Mouse (Mus musculus) lung, adult 18-20 months (tissue): Measurements from ENCODE around the gene Auts2.
A peak's percentile ranks its signal among the peaks of the same experiment; 100 is the strongest.

ENCODE experiments used
- DNase-seq, 2 experiments: peaks; one replicate each; pipeline ENCODE4 v3.0.0; 2022; ENCODE audit warnings: mixed read lengths in 2 of 2

The Auts2 gene

GRCm38 (mm10) chr5:131775222-131775621, 767.9 kb downstream of the Auts2 start:
- DNase-seq: no peak

- no peak for DNase-seq
Observed at GRCm38 (mm10) chr5:131774792-131775191, 768.4 kb downstream of the Auts2 start.

GRCm38 (mm10) chr5:131772616-131773015, 770.5 kb downstream of the Auts2 start:
- DNase-seq: no peak

GRCm38 (mm10) chr5:131769273-131769672, 773.9 kb downstream of the Auts2 start:
- no peak for DNase-seq

- DNase-seq: no peak
Observed at GRCm38 (mm10) chr5:131767699-131768264, 775.4 kb downstream of the Auts2 start.

- no peak for DNase-seq
Observed at GRCm38 (mm10) chr5:131767176-131767575, 776.0 kb downstream of the Auts2 start.

- DNase-seq: no peak
Observed at GRCm38 (mm10) chr5:131759432-131759831, 783.7 kb downstream of the Auts2 start.

GRCm38 (mm10) chr5:131750330-131750729, 792.8 kb downstream of the Auts2 start:
- DNase-seq: no peak

- no peak for DNase-seq
Observed at GRCm38 (mm10) chr5:131749211-131749610, 793.9 kb downstream of the Auts2 start.

- no peak for DNase-seq
Observed at GRCm38 (mm10) chr5:131743069-131743468, 800.1 kb downstream of the Auts2 start.

- no peak for DNase-seq
Observed at GRCm38 (mm10) chr5:131737476-131737875, 805.7 kb downstream of the Auts2 start.

GRCm38 (mm10) chr5:131733324-131733660, 809.9 kb downstream of the Auts2 start:
- DNase-seq: no peak

GRCm38 (mm10) chr5:131732631-131733323, 810.4 kb downstream of the Auts2 start:
- no peak for DNase-seq

GRCm38 (mm10) chr5:131729456-131729855, 813.7 kb downstream of the Auts2 start:
- DNase-seq: no peak

GRCm38 (mm10) chr5:131727909-131728308, 815.2 kb downstream of the Auts2 start:
- no peak for DNase-seq

- DNase-seq: no peak
Observed at GRCm38 (mm10) chr5:131724508-131724907, 818.6 kb downstream of the Auts2 start.

- DNase-seq: no peak
Observed at GRCm38 (mm10) chr5:131722791-131723190, 820.4 kb downstream of the Auts2 start.

- DNase-seq: no peak
Observed at GRCm38 (mm10) chr5:131722361-131722760, 820.8 kb downstream of the Auts2 start.

- no peak for DNase-seq
Observed at GRCm38 (mm10) chr5:131718013-131718412, 825.1 kb downstream of the Auts2 start.

- no peak for DNase-seq
Observed at GRCm38 (mm10) chr5:131717359-131717965, 825.7 kb downstream of the Auts2 start.

GRCm38 (mm10) chr5:131714979-131715378, 828.2 kb downstream of the Auts2 start:
- DNase-seq: no peak

- no peak for DNase-seq
Observed at GRCm38 (mm10) chr5:131712441-131712840, 830.7 kb downstream of the Auts2 start.

GRCm38 (mm10) chr5:131711474-131712129, 831.5 kb downstream of the Auts2 start:
- peak in 1 of 2 experiments; percentile 5 for DNase-seq
